In genomic region chr19:10425484-10426270, GRCm38 (mm10) we compare ENCODE assay signal across 16 mouse cellular contexts. TPM values are rescaled to one million over a fixed set of nuclear protein-coding genes. Genes with fewer than 3 reads are reported as not detected.
A peak's percentile ranks its signal among the peaks of the same experiment; 100 is the strongest.
DNase-seq lines count a peak whose midpoint lies in the region; ATAC-seq lines count a peak whose summit lies in the region.
"Had no signal": no experiment of that assay in that cellular context is flagged by ENCODE, and none has a peak within 500 bp of the region (broad histone marks: within the 10 kb centered on the region; RNA-seq: fewer than 3 reads in every experiment).

No protein-coding gene starts in this region.

- H3K9me3 ChIP-seq in kidney, embryonic 15.5 days (replicated peaks) = no peaks in the 10 kb centered on the region
- H3K9me3 ChIP-seq: G1E had no signal

- peak overlapping the region; percentile 24 for H3K27ac ChIP-seq in kidney, embryonic 15.5 days

- peak; percentile 27 for DNase-seq in cerebellum, adult 8-10 months
- no peak for DNase-seq in cerebellum, postnatal 4 days (ENCODE audit: low spot score in 2 of 2)
- DNase-seq in kidney, adult 11 months = no peak
- DNase-seq in mesoderm, embryonic 11.5 days (ENCODE audit: low read depth, low spot score) = peak; percentile 69
- DNase-seq in frontal cortex, postnatal 36 days (ENCODE audit: low spot score in 2 of 2) = no peak
- DNase-seq: cerebellum, postnatal 14 days; gastrocnemius, postnatal 14 days; heart, postnatal 10 days; layer of hippocampus, postnatal 36 days had no signal

- ATAC-seq in kidney, embryonic 15.5 days (replicated peaks; ENCODE audit: low FRiP score) = peak; percentile 61
- 0 out of 2 replicates have a peak, but pooled peaks have one; percentile 18 for ATAC-seq in common myeloid progenitor, adult 5-6 weeks (replicated peaks; ENCODE audit: low read depth, poor library complexity, severe bottlenecking)
- no peak for ATAC-seq in megakaryocyte progenitor cell, adult 5-6 weeks (replicated peaks; ENCODE audit: poor library complexity)
- ATAC-seq: activated CD4-positive, CD25-positive, alpha-beta regulatory T cell, adult 4 months had no signal

- H3K4me1 ChIP-seq in kidney, embryonic 15.5 days = peaks cover 88% of the 10 kb centered on the region

- peaks cover 28% of the 10 kb centered on the region for H3K27me3 ChIP-seq in kidney, embryonic 15.5 days

- no peaks in the 10 kb centered on the region for H3K36me3 ChIP-seq in kidney, embryonic 15.5 days
- H3K36me3 ChIP-seq: G1E had no signal

- H3K4me3 ChIP-seq in kidney, embryonic 15.5 days (replicated peaks) = peak overlapping the region; percentile 5; the same call in 1 of the 2 replicates

- WGBS in kidney, embryonic 15.5 days = 14% methylated on average over 13 of the region's 13 CpGs

- no peak overlapping the region for H3K9ac ChIP-seq in kidney, embryonic 15.5 days

- peak overlapping the region; percentile 49 for H3K4me2 ChIP-seq in kidney, embryonic 15.5 days

RNA-seq across cellular contexts. Expression of gene Lrrc10b, which starts 31.6 kb away (rescaled TPM):
- 0.69 and 0.73 TPM in 2 replicates for polyA plus RNA-seq in kidney, embryonic 15.5 days (2015; fragmentation: Nextera tagmentation; extraction: Ambion mirVana)
- total RNA-seq in common myeloid progenitor, adult 5-6 weeks (2017) = not detected in 2 replicates
- not detected in 2 replicates for total RNA-seq in megakaryocyte progenitor cell, adult 5-6 weeks (2015)
- not detected in 2 replicates for total RNA-seq in megakaryocyte progenitor cell, adult 5-6 weeks (2017)
- total RNA-seq: G1E; megakaryocyte, adult 5-6 weeks had no signal
- polyA plus RNA-seq: activated CD4-positive, CD25-positive, alpha-beta regulatory T cell, adult 4 months; G1E; liver, embryonic 16.5 days had no signal

RNA-seq across cellular contexts. Expression of gene Syt7, which starts 36.8 kb away (rescaled TPM):
- 1.5 and 2.3 TPM in 2 replicates for polyA plus RNA-seq in kidney, embryonic 15.5 days (2015; fragmentation: Nextera tagmentation; extraction: Ambion mirVana)
- total RNA-seq in common myeloid progenitor, adult 5-6 weeks (2017) = not detected in 2 replicates
- total RNA-seq in megakaryocyte progenitor cell, adult 5-6 weeks (2015) = not detected in 2 replicates
- total RNA-seq in megakaryocyte progenitor cell, adult 5-6 weeks (2017) = not detected in 2 replicates
- total RNA-seq: megakaryocyte, adult 5-6 weeks had no signal
- polyA plus RNA-seq: G1E had no signal

RNA-seq across cellular contexts. Expression of gene Ppp1r32, which starts 57.1 kb away (rescaled TPM):
- not detected in 2 replicates for polyA plus RNA-seq in kidney, embryonic 15.5 days (2015; fragmentation: Nextera tagmentation; extraction: Ambion mirVana)
- not detected in 2 replicates for total RNA-seq in common myeloid progenitor, adult 5-6 weeks (2017)
- not detected in 2 replicates for total RNA-seq in megakaryocyte progenitor cell, adult 5-6 weeks (2015)
- total RNA-seq in megakaryocyte progenitor cell, adult 5-6 weeks (2017) = 0.81 TPM in 1 of 2 replicates, not detected in the other
- polyA plus RNA-seq: liver, embryonic 16.5 days had no signal

Comparison
In these comparisons a context has a peak if more than half of its experiments do, and no peak if none do; other contexts are left out.
1. DNase-seq: peak in cerebellum, adult 8-10 months (single experiment) and mesoderm, embryonic 11.5 days (single experiment); none in cerebellum, postnatal 4 days (0 of 2), kidney, adult 11 months (single experiment) and frontal cortex, postnatal 36 days (0 of 2).